Mouse (Mus musculus): ENCODE data around the gene Olfr1495. TPM values are rescaled to one million over a fixed set of nuclear protein-coding genes. Genes with fewer than 3 reads are reported as not detected.

The Olfr1495 gene
- polyA plus RNA-seq, 1 experiment = not detected

GRCm38 (mm10) chr19:13819347-13819746 is 54.9 kb downstream of the Olfr1495 start, which contains the start of gene Olfr1499:
TSS of gene Olfr1499 (minus strand) at chr19:13819447.
- Histone ChIP-seq H3K4me3 (replicated peaks; ENCODE audit: extremely low read depth, low read depth, low read length) (no peak within 1 kb of the TSS), H3K4me1 (ENCODE audit: control insufficient read depth, insufficient read depth, low read length) (no peaks in the 10 kb centered on the region)
- TF ChIP-seq POLR2A (IDR thresholded peaks at IDR 0.05; ENCODE audit: borderline replicate concordance, extremely low read depth, low read depth, low read length) (no peak), CTCF (IDR thresholded peaks at IDR 0.05; ENCODE audit: insufficient read depth, low read length) (no peak)
- DNase-seq = no peak

Other genes with a start within 250 kb of the Olfr1495 start
- not detected in 2 replicates for gene Olfr1480, start 236.7 kb upstream of the Olfr1495 start, polyA plus RNA-seq (2012; rRNA removed)
- not detected in 2 replicates for gene Olfr1484, start 181.1 kb upstream of the Olfr1495 start, polyA plus RNA-seq (2012; rRNA removed)
- not detected in 2 replicates for gene Olfr1487, start 147.2 kb upstream of the Olfr1495 start, polyA plus RNA-seq (2012; rRNA removed)
- gene Olfr1489, start 133.0 kb upstream of the Olfr1495 start, polyA plus RNA-seq (2012; rRNA removed) = not detected in 2 replicates
- not detected in 2 replicates for gene Olfr1490, start 113.5 kb upstream of the Olfr1495 start, polyA plus RNA-seq (2012; rRNA removed)
- not detected in 2 replicates for gene Olfr1491, start 67.3 kb upstream of the Olfr1495 start, polyA plus RNA-seq (2012; rRNA removed)
- not detected in 2 replicates for gene Olfr1493-ps1, start 41.3 kb upstream of the Olfr1495 start, polyA plus RNA-seq (2012; rRNA removed)
- not detected in 2 replicates for gene Olfr1494, start 24.9 kb upstream of the Olfr1495 start, polyA plus RNA-seq (2012; rRNA removed)
- gene Olfr1496, start 13.3 kb downstream of the Olfr1495 start, polyA plus RNA-seq (2012; rRNA removed) = not detected in 2 replicates
- not detected in 2 replicates for gene Olfr1497, start 33.6 kb downstream of the Olfr1495 start, polyA plus RNA-seq (2012; rRNA removed)
- gene Olfr1499, start 54.8 kb downstream of the Olfr1495 start, polyA plus RNA-seq (2012; rRNA removed) = not detected in 2 replicates
- gene Olfr1500, start 65.9 kb downstream of the Olfr1495 start, polyA plus RNA-seq (2012; rRNA removed) = not detected in 2 replicates
- not detected in 2 replicates for gene Olfr1501, start 86.1 kb downstream of the Olfr1495 start, polyA plus RNA-seq (2012; rRNA removed)
- not detected in 2 replicates for gene Olfr1502, start 97.2 kb downstream of the Olfr1495 start, polyA plus RNA-seq (2012; rRNA removed)
- not detected in 2 replicates for gene Olfr1504, start 133.3 kb downstream of the Olfr1495 start, polyA plus RNA-seq (2012; rRNA removed)
- gene Olfr1505, start 148.9 kb downstream of the Olfr1495 start, polyA plus RNA-seq (2012; rRNA removed) = not detected in 2 replicates